Mouse (Mus musculus) embryonic facial prominence, embryonic 14.5 days (tissue): ENCODE data around the gene Klrd1. TPM values are rescaled to one million over a fixed set of nuclear protein-coding genes. Genes with fewer than 3 reads are reported as not detected.
A peak's percentile ranks its signal among the peaks of the same experiment; 100 is the strongest.

ENCODE experiments used
- ATAC-seq: fragments of 200-750 bp; cut with Nextera tagmentation; 2 replicates; pipeline ENCODE4 v1.8.0; 2017; ENCODE audit warnings: low read depth, moderate number of reproducible peaks, moderate TSS enrichment
- DNase-seq: peaks from one replicate; pipeline ENCODE4 v3.0.0-alpha.2; 2015; ENCODE audit warnings: low spot score
- H3K27ac ChIP-seq: fragments of 300-500 bp; sonication (generic); replicated peaks from 2 replicates; pipeline ENCODE4 v1.5.1; 2014; ENCODE audit warnings: low read depth, mild to moderate bottlenecking, low read length, moderate library complexity
- H3K27me3 ChIP-seq: fragments of 300-500 bp; sonication (generic); replicated peaks from 2 replicates; pipeline ENCODE4 v1.6.1; 2014; ENCODE audit warnings: low read length; ENCODE audit not compliant: control insufficient read depth, insufficient read depth
- H3K36me3 ChIP-seq: fragments of 300-500 bp; sonication (generic); 2 replicates; pipeline ENCODE4 v1.6.1; 2014; ENCODE audit warnings: low read length, mixed read lengths; ENCODE audit not compliant: control insufficient read depth, insufficient read depth
- H3K4me1 ChIP-seq: fragments of 300-500 bp; sonication (generic); 2 replicates; pipeline ENCODE4 v1.6.1; 2014; ENCODE audit warnings: antibody characterized with exemption, low read length; ENCODE audit not compliant: control insufficient read depth, insufficient read depth
- H3K4me2 ChIP-seq: fragments of 300-500 bp; sonication (generic); 2 replicates; pipeline ENCODE4 v1.6.1; 2014; ENCODE audit warnings: low read depth, mild to moderate bottlenecking, low read length, moderate library complexity, mixed read lengths
- H3K4me3 ChIP-seq: fragments of 300-500 bp; sonication (generic); 2 replicates; pipeline ENCODE4 v1.5.1; 2014; ENCODE audit warnings: low read depth, mild to moderate bottlenecking, low read length
- H3K9ac ChIP-seq: fragments of 300-500 bp; sonication (generic); 2 replicates; pipeline ENCODE4 v1.6.1; 2014; ENCODE audit warnings: low read depth, mild to moderate bottlenecking, low read length, moderate library complexity, mixed read lengths
- H3K9me3 ChIP-seq: fragments of 300-500 bp; sonication (generic); 2 replicates; pipeline ENCODE4 v1.6.1; 2016; ENCODE audit warnings: low read length; ENCODE audit not compliant: control insufficient read depth
- WGBS: fragments of 180-500 bp; shearing (Covaris S2); extraction: QIAGEN DNeasy Blood & Tissue Kit; methylation state at CpG from one replicate; pipeline ENCODE4 v1.1.7; 2014; 5-methylcytosine and 5-hydroxymethylcytosine counted together
- polyA plus RNA-seq: library from polyadenylated mRNA; unstranded; fragments of >200 nt; fragmentation: Nextera tagmentation; extraction: Ambion mirVana; gene quantifications from 2 replicates; pipeline ENCODE4 v1.2.1, GENCODE M21; 2014

The Klrd1 gene
- polyA plus RNA-seq: 0.26 and 2.4 TPM in 2 replicates

- no peak for ATAC-seq
- 78% methylated on average over 3 of the region's 3 CpGs for WGBS
- DNase-seq: no peak
Measured at GRCm38 (mm10) chr6:129591508-129591907, at the start of gene Klrd1. TSS of gene Klrd1 (plus strand) at chr6:129591782.

DNA sequence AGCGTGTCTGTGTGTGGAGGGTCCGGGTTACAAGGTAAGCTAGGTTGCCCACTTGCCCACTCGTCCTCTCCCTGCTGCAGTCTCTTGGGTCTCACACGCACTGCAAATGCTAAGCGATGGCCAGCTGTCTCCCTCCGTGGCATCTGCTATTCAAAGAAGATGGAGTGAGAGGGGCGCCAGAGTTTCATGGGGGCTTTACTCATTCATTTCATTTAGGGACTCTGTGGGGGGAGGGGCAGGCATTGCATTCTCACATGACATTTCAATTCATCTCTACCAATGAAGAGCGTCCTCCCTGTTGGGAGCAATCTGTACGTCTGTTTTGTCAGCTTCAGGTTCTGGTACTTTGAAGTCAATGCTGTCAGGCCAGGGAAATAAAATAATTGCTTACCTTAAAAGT lies 49.7 kb upstream of the Klrd1 start:
- DNase-seq: no peak
- no peaks in the 10 kb centered on the region for H3K4me1 ChIP-seq

More at GRCm38 (mm10) chr6:129591508-129591907, at the start of gene Klrd1:
- Histone ChIP-seq H3K36me3 (no peaks in the 10 kb centered on the region), H3K4me2 (no peak within 1 kb of the TSS), H3K4me1 (no peaks in the 10 kb centered on the region), H3K9me3 (no peaks in the 10 kb centered on the region), H3K27ac (no peak within 1 kb of the TSS), H3K9ac (no peak within 1 kb of the TSS), H3K27me3 (no peaks in the 10 kb centered on the region), H3K4me3 (no peak within 1 kb of the TSS)

GRCm38 (mm10) chr6:129542540-129542939 lies 49.0 kb upstream of the Klrd1 start:
- Histone ChIP-seq H3K4me1 (no peaks in the 10 kb centered on the region), H3K9ac (no peak overlapping the region), H3K4me3 (no peak overlapping the region), H3K27ac (no peak overlapping the region), H3K9me3 (no peaks in the 10 kb centered on the region), H3K36me3 (peaks cover 44% of the 10 kb centered on the region), H3K27me3 (no peaks in the 10 kb centered on the region), H3K4me2 (no peak overlapping the region)
- no peak for ATAC-seq
- no peak for DNase-seq
- WGBS: 91% methylated on average over 3 of the region's 3 CpGs

More for the DNA sequence above, 49.7 kb upstream of the Klrd1 start:
- H3K27me3 ChIP-seq: no peaks in the 10 kb centered on the region
- no peak for ATAC-seq
- H3K4me2 ChIP-seq: no peak overlapping the region
- H3K27ac ChIP-seq: no peak overlapping the region
- peaks cover 46% of the 10 kb centered on the region for H3K36me3 ChIP-seq
- 77% methylated on average over 9 of the region's 9 CpGs for WGBS
- H3K9ac ChIP-seq: no peak overlapping the region
- H3K9me3 ChIP-seq: no peaks in the 10 kb centered on the region
- H3K4me3 ChIP-seq: no peak overlapping the region

DNA sequence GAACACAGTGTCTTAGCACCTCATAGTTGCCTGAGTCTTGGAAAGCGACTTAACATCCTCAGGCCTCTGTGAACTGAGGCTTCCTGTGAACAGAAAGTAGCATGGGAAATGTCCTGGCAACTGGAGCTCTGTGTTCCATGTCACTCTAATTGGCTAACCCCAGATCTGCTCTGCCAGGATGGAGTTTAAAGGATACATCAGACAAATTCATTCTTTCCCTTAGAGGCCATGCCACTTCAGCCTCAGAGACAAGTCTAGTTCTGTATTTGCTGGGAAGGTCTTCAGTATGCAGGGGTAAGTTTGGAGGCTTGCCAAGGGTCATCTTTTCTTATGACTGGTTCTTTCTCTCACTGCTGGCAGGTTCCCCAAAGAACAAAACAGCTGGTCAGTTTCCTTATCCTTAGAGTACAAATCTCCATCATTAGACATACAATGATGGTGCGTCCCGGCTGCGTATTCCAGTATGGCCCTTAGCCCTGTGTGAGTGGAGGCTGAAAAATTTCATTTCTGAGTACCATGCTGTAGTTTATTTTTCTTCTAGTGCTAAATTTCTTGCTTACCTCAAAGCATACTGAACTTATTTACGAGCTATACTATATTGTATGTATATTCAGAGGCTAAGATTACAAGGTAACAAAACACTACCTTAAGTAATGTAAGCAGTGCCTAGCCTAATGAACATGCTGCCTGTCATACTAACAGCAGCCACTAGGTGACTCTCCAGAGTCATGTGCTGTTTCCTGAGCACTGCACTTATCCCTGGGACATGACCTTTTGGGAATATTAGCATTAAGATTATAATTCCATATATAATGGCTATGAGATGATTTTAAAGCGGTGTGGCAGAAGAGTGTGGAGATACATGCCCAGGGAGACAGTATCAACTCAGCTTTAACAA lies 47.6 kb upstream of the Klrd1 start:
- 63% methylated on average over 6 of the region's 6 CpGs for WGBS
- Histone ChIP-seq H3K36me3 (peaks cover 32% of the 10 kb centered on the region), H3K4me3 (no peak overlapping the region), H3K27ac (no peak overlapping the region), H3K9me3 (no peaks in the 10 kb centered on the region), H3K4me1 (no peaks in the 10 kb centered on the region), H3K9ac (no peak overlapping the region), H3K4me2 (no peak overlapping the region), H3K27me3 (no peaks in the 10 kb centered on the region)
- DNase-seq (peak; percentile 72), ATAC-seq (peak; percentile 83)

DNA sequence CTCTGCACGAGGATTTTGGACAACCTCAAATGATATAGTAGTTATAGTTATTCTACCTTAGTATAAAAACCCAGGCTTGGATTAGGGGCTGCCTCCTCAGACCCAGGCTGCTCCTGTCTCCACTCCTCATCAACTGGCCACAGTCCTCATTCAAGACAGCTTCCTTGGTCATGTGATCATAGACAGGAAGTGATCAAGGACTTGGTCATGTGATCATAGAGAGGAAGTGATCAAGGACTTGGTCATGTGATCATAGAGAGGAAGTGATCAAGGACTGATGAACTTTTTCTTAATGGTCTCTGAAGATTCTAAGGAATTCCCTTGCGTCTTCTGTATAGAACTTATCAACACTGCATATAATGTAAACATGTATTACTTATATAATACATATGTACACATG lies 44.3 kb upstream of the Klrd1 start:
- H3K27me3 ChIP-seq: no peaks in the 10 kb centered on the region
- no peak overlapping the region for H3K27ac ChIP-seq
- H3K4me3 ChIP-seq: no peak overlapping the region
- no peaks in the 10 kb centered on the region for H3K9me3 ChIP-seq
- no peaks in the 10 kb centered on the region; the same call in 1 of the 2 replicates for H3K36me3 ChIP-seq
- H3K9ac ChIP-seq: no peak overlapping the region
- WGBS: 86% methylated on average over 2 of the region's 2 CpGs
- ATAC-seq (no peak), DNase-seq (no peak)
- H3K4me1 ChIP-seq: no peaks in the 10 kb centered on the region
- H3K4me2 ChIP-seq: no peak overlapping the region

- ATAC-seq: no peak
- no peak overlapping the region for H3K4me2 ChIP-seq
Measured at GRCm38 (mm10) chr6:129548009-129548408, 43.6 kb upstream of the Klrd1 start.

DNA sequence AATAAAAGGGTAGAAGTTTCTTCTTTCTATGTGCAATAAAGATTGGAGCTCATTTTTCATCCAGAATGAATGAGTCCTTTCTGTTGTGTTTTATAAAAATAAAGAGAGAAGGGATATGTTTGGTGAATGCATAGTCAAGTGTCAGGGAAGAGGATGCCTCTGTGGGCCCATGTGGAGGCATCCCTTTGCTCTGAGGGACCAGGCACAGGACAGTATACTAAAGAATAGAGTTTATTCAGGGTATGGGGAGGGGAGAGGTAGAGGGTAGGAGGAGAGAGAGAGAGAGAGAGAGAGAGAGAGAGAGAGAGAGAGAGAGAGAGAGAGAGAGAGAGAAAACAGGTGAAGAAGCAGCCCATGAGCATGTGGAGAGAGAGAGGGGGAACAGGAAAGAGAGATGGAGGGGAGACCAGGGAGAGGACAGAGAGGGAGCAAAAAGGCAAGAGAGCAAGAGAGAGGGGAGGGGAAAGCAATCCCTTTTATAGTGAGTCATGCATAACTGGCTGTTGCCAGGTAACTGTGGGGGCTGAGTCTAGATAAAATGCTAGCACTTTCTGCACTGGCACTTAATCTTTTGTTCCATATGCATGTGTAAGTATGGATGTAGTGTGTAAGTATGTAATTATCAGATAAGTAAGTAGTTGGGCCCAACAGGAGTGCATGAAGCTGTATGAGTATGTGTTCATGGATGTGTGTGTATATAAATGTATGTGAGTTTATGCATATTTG lies 34.1 kb upstream of the Klrd1 start:
- Histone ChIP-seq H3K9me3 (no peaks in the 10 kb centered on the region), H3K4me3 (no peak overlapping the region), H3K9ac (no peak overlapping the region), H3K4me1 (no peaks in the 10 kb centered on the region), H3K36me3 (no peaks in the 10 kb centered on the region), H3K27me3 (no peaks in the 10 kb centered on the region), H3K27ac (no peak overlapping the region), H3K4me2 (no peak overlapping the region)
- DNase-seq (no peak), ATAC-seq (no peak)

More at GRCm38 (mm10) chr6:129548009-129548408, 43.6 kb upstream of the Klrd1 start:
- no peak overlapping the region for H3K9ac ChIP-seq
- no peaks in the 10 kb centered on the region for H3K27me3 ChIP-seq
- no peak for DNase-seq
- 72% methylated on average over 3 of the region's 3 CpGs for whole genome bisulfite sequencing
- no peaks in the 10 kb centered on the region for H3K4me1 ChIP-seq
- no peaks in the 10 kb centered on the region for H3K36me3 ChIP-seq
- no peak overlapping the region for H3K4me3 ChIP-seq
- H3K27ac ChIP-seq: no peak overlapping the region
- H3K9me3 ChIP-seq: no peaks in the 10 kb centered on the region

DNA sequence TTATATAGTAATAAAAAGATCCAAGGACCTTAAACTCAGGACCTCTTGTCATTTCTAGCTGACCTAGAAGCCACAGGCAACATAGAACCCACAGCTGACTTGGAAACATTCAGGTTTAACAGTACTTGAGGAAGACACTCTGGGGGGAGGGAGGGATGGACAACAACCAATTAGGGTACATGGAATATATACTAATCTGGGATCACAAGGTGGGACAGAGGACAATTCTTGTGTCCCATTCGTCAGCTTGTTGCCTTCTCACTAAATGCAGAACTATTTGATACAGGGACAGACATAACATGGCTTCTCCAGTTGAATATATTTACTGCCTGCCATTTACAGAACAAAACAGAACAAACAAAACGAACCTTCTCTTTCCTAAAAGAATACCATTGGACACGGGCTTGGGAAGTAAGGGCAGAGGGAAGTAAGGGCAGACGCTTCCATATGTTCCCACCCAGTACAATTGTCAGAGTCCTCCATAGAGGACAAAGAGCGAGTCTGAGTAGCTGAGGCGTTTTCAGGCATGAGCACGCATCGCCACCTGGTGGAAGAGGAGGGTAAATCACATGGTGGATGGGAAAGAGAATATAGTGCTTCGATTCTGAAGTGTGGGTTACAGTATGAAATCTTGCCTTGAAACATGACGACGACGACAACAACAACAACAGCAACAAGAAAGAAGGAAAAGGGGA lies 32.5 kb upstream of the Klrd1 start:
- ATAC-seq: peak; percentile 77
- Histone ChIP-seq H3K36me3 (no peaks in the 10 kb centered on the region), H3K9ac (no peak overlapping the region), H3K4me3 (no peak overlapping the region), H3K4me1 (no peaks in the 10 kb centered on the region), H3K27ac (no peak overlapping the region), H3K9me3 (no peaks in the 10 kb centered on the region), H3K27me3 (no peaks in the 10 kb centered on the region), H3K4me2 (no peak overlapping the region)
- WGBS: 19% methylated on average over 12 of the region's 12 CpGs
- peak; percentile 77 for DNase-seq
